Mouse (Mus musculus): Measurements from ENCODE around the gene Mpp3.

- no peak for TF ChIP-seq CTCF (IDR thresholded peaks at IDR 0.05; ENCODE audit: low read depth)
- no peak for TF ChIP-seq EP300 (IDR thresholded peaks at IDR 0.05; ENCODE audit: low read depth)
Observed at GRCm38 (mm10) chr11:102028087-102028816, at the start of gene Mpp3.
